Mouse (Mus musculus): ENCODE results near the gene Clcn5. TPM values are rescaled to one million over a fixed set of nuclear protein-coding genes. Genes with fewer than 3 reads are reported as not detected.

Gene Clcn5
- polyA plus RNA-seq, 1 experiment from 2014 or later, result 8.3 TPM

GRCm38 (mm10) chrX:7188311-7188807 is 130.8 kb downstream of the Clcn5 start:
- Histone ChIP-seq H3K4me3 (peak overlapping the region; percentile 38), H3K4me2 (peak overlapping the region; percentile 50), H3K27ac (peak overlapping the region; percentile 63), H3K27me3 (no peaks in the 10 kb centered on the region), H3K9ac (peak overlapping the region; percentile 19; the same call in 1 of the 2 replicates), H3K4me1 (no peaks in the 10 kb centered on the region), H3K9me3 (no peaks in the 10 kb centered on the region), H3K36me3 (no peaks in the 10 kb centered on the region)
- ATAC-seq (ENCODE audit: borderline replicate concordance, extremely low read depth, low FRiP score, low TSS enrichment), result no peak; the same call in 1 of the 2 replicates
- 16% methylated on average over 17 of the region's 17 CpGs for WGBS

GRCm38 (mm10) chrX:7187455-7188310 is 131.5 kb downstream of the Clcn5 start:
- Histone ChIP-seq H3K27ac (peak overlapping the region; percentile 63), H3K9me3 (no peaks in the 10 kb centered on the region), H3K36me3 (no peaks in the 10 kb centered on the region), H3K4me1 (no peaks in the 10 kb centered on the region), H3K4me3 (peak overlapping the region; percentile 38), H3K27me3 (no peaks in the 10 kb centered on the region), H3K9ac (peak overlapping the region; percentile 19; the same call in 1 of the 2 replicates), H3K4me2 (peak overlapping the region; percentile 50)
- WGBS, result 27% methylated on average over 10 of the region's 10 CpGs
- no peak for ATAC-seq (ENCODE audit: borderline replicate concordance, extremely low read depth, low FRiP score, low TSS enrichment)

- Histone ChIP-seq H3K36me3 (no peaks in the 10 kb centered on the region), H3K4me2 (no peak overlapping the region), H3K4me1 (no peaks in the 10 kb centered on the region), H3K27me3 (no peaks in the 10 kb centered on the region), H3K27ac (no peak overlapping the region), H3K9me3 (no peaks in the 10 kb centered on the region), H3K4me3 (no peak overlapping the region), H3K9ac (no peak overlapping the region)
- 83% methylated on average over 5 of the region's 5 CpGs for WGBS
- no peak for ATAC-seq (ENCODE audit: borderline replicate concordance, extremely low read depth, low FRiP score, low TSS enrichment)
Measured at GRCm38 (mm10) chrX:7170156-7170555, 149.0 kb downstream of the Clcn5 start.

GRCm38 (mm10) chrX:7168799-7169198 is 150.4 kb downstream of the Clcn5 start:
- Histone ChIP-seq H3K4me2 (no peak overlapping the region), H3K9me3 (no peaks in the 10 kb centered on the region)

GRCm38 (mm10) chrX:7157976-7158375 is 161.2 kb downstream of the Clcn5 start:
- ATAC-seq (ENCODE audit: borderline replicate concordance, extremely low read depth, low FRiP score, low TSS enrichment), result no peak
- Histone ChIP-seq H3K27me3 (no peaks in the 10 kb centered on the region), H3K4me2 (no peak overlapping the region), H3K9ac (no peak overlapping the region), H3K4me3 (no peak overlapping the region), H3K4me1 (no peaks in the 10 kb centered on the region), H3K27ac (no peak overlapping the region), H3K36me3 (peaks cover 4% of the 10 kb centered on the region; the same call in 1 of the 2 replicates), H3K9me3 (no peaks in the 10 kb centered on the region)
- 59% methylated on average over 3 of the region's 3 CpGs for WGBS

More at GRCm38 (mm10) chrX:7168799-7169198, 150.4 kb downstream of the Clcn5 start:
- no peak overlapping the region for H3K9ac ChIP-seq
- H3K27ac ChIP-seq, result no peak overlapping the region
- H3K4me3 ChIP-seq, result no peak overlapping the region
- H3K36me3 ChIP-seq, result no peaks in the 10 kb centered on the region
- no peaks in the 10 kb centered on the region for H3K4me1 ChIP-seq
- H3K27me3 ChIP-seq, result no peaks in the 10 kb centered on the region
- no peak for ATAC-seq (ENCODE audit: borderline replicate concordance, extremely low read depth, low FRiP score, low TSS enrichment)
- WGBS, result 71% methylated on average over 5 of the region's 5 CpGs

- Histone ChIP-seq H3K4me1 (no peaks in the 10 kb centered on the region), H3K4me2 (no peak overlapping the region), H3K27me3 (no peaks in the 10 kb centered on the region), H3K9me3 (no peaks in the 10 kb centered on the region), H3K4me3 (no peak overlapping the region), H3K36me3 (peaks cover 4% of the 10 kb centered on the region; the same call in 1 of the 2 replicates), H3K9ac (no peak overlapping the region), H3K27ac (no peak overlapping the region)
- no peak for ATAC-seq (ENCODE audit: borderline replicate concordance, extremely low read depth, low FRiP score, low TSS enrichment)
- 76% methylated on average over 6 of the region's 6 CpGs for WGBS
Measured at GRCm38 (mm10) chrX:7156026-7156732, 163.0 kb downstream of the Clcn5 start.

- Histone ChIP-seq H3K9me3 (no peaks in the 10 kb centered on the region), H3K27ac (no peak overlapping the region), H3K4me1 (no peaks in the 10 kb centered on the region), H3K4me2 (no peak overlapping the region), H3K9ac (no peak overlapping the region), H3K27me3 (no peaks in the 10 kb centered on the region), H3K4me3 (no peak overlapping the region), H3K36me3 (no peaks in the 10 kb centered on the region)
- ATAC-seq (ENCODE audit: borderline replicate concordance, extremely low read depth, low FRiP score, low TSS enrichment), result no peak
- 70% methylated on average over 4 of the region's 4 CpGs for WGBS
Measured at GRCm38 (mm10) chrX:7150129-7150528, 169.0 kb downstream of the Clcn5 start.

GRCm38 (mm10) chrX:7146156-7146555 is 173.0 kb downstream of the Clcn5 start:
- no peak overlapping the region for H3K27ac ChIP-seq
- ATAC-seq (ENCODE audit: borderline replicate concordance, extremely low read depth, low FRiP score, low TSS enrichment), result no peak
- WGBS, result 48% methylated on average over 7 of the region's 7 CpGs
- H3K4me2 ChIP-seq, result no peak overlapping the region
- H3K9ac ChIP-seq, result no peak overlapping the region
- no peak overlapping the region for H3K4me3 ChIP-seq
- no peaks in the 10 kb centered on the region for H3K4me1 ChIP-seq
- no peaks in the 10 kb centered on the region for H3K36me3 ChIP-seq
- no peaks in the 10 kb centered on the region for H3K9me3 ChIP-seq
- H3K27me3 ChIP-seq, result no peaks in the 10 kb centered on the region

GRCm38 (mm10) chrX:7121618-7122280 is 197.4 kb downstream of the Clcn5 start:
- H3K27me3 ChIP-seq, result no peaks in the 10 kb centered on the region
- H3K4me2 ChIP-seq, result no peak overlapping the region
- WGBS, result 77% methylated on average over 4 of the region's 4 CpGs
- no peaks in the 10 kb centered on the region for H3K36me3 ChIP-seq
- no peak for ATAC-seq (ENCODE audit: borderline replicate concordance, extremely low read depth, low FRiP score, low TSS enrichment)
- no peaks in the 10 kb centered on the region for H3K9me3 ChIP-seq
- H3K4me1 ChIP-seq, result no peaks in the 10 kb centered on the region
- no peak overlapping the region for H3K9ac ChIP-seq
- no peak overlapping the region for H3K4me3 ChIP-seq
- H3K27ac ChIP-seq, result no peak overlapping the region

GRCm38 (mm10) chrX:7114885-7115284 is 204.3 kb downstream of the Clcn5 start:
- H3K27me3 ChIP-seq, result no peaks in the 10 kb centered on the region
- no peaks in the 10 kb centered on the region for H3K36me3 ChIP-seq
- ATAC-seq (ENCODE audit: borderline replicate concordance, extremely low read depth, low FRiP score, low TSS enrichment), result no peak
- no peak overlapping the region for H3K4me2 ChIP-seq
- no peak overlapping the region for H3K9ac ChIP-seq
- no peak overlapping the region for H3K4me3 ChIP-seq
- no peaks in the 10 kb centered on the region for H3K9me3 ChIP-seq
- no peak overlapping the region for H3K27ac ChIP-seq
- no peaks in the 10 kb centered on the region for H3K4me1 ChIP-seq
- 90% methylated on average over 3 of the region's 3 CpGs for WGBS

All from lung, embryonic 15.5 days (tissue).